Mouse (Mus musculus): ENCODE data around the gene Rybp. TPM values are rescaled to one million over a fixed set of nuclear protein-coding genes. Genes with fewer than 3 reads are reported as not detected.

Rybp gene
- polyA plus RNA-seq, 1 experiment from 2014 or later = 15.3 TPM

DNA sequence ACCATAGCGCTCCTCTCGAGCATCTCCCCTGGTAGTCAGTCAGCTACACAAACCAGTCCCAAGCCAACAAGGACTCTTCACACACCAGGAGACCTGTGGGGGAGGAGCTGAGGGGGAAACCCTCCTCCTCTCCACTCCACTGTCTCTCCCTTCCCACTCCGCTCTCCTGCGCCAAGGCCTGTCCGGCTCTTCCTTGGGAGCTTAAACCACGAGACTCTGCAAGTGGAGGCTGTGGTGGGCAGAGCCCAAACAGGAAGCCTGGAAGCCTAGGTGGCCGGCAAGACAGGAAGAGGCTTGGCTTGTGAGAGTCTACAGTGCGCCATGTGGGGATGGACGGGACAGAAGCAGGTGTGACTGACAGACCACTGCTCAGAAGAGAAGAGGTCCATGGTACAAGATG, 73.7 kb downstream of the Rybp start:
- 64% methylated on average over 9 of the region's 9 CpGs for WGBS
- Histone ChIP-seq H3K9ac (ENCODE audit: low read depth, low read length) (no peak overlapping the region), H3K9me3 (ENCODE audit: control insufficient read depth, low read length) (no peaks in the 10 kb centered on the region), H3K4me2 (ENCODE audit: low read depth, low read length) (no peak overlapping the region), H3K27me3 (replicated peaks; ENCODE audit: control insufficient read depth, insufficient read depth, low read length) (no peaks in the 10 kb centered on the region), H3K36me3 (ENCODE audit: control insufficient read depth, insufficient read depth, low read length) (no peaks in the 10 kb centered on the region), H3K27ac (replicated peaks; ENCODE audit: low read depth, low read length) (no peak overlapping the region), H3K4me1 (ENCODE audit: control insufficient read depth, insufficient read depth, low read length) (peaks cover 38% of the 10 kb centered on the region), H3K4me3 (ENCODE audit: low read depth, low read length) (no peak overlapping the region)
- ATAC-seq (ENCODE audit: low read depth) (no peak), DNase-seq (ENCODE audit: low spot score) (no peak)

DNA sequence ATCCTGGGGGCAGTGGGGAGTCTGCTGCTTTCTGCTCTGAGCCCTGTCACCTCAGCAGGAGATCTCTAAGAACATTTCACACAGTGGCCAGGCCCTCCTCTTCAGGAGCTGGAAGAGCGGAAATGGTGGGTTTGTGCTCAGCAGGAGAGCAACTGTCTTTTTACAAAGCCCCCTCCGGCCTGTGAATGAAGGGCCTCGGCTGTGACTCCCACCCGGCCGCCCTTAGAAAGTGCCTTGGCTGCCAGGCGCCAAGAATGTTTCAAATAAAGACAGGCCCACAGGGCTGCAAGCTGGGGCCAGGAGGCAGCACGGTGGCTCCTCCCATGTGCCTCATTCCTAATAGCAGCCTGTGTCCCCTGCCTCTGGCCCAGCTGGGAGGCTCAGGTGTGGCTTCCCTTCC, 74.5 kb downstream of the Rybp start:
- Histone ChIP-seq H3K4me1 (ENCODE audit: control insufficient read depth, insufficient read depth, low read length) (peaks cover 32% of the 10 kb centered on the region), H3K9ac (ENCODE audit: low read depth, low read length) (no peak overlapping the region), H3K27ac (replicated peaks; ENCODE audit: low read depth, low read length) (no peak overlapping the region), H3K36me3 (ENCODE audit: control insufficient read depth, insufficient read depth, low read length) (no peaks in the 10 kb centered on the region), H3K27me3 (replicated peaks; ENCODE audit: control insufficient read depth, insufficient read depth, low read length) (no peaks in the 10 kb centered on the region), H3K4me3 (ENCODE audit: low read depth, low read length) (no peak overlapping the region), H3K9me3 (ENCODE audit: control insufficient read depth, low read length) (no peaks in the 10 kb centered on the region), H3K4me2 (ENCODE audit: low read depth, low read length) (no peak overlapping the region)
- peak; percentile 63 for DNase-seq (ENCODE audit: low spot score)
- WGBS = 24% methylated on average over 4 of the region's 7 CpGs
- no peak for ATAC-seq (ENCODE audit: low read depth)

DNA sequence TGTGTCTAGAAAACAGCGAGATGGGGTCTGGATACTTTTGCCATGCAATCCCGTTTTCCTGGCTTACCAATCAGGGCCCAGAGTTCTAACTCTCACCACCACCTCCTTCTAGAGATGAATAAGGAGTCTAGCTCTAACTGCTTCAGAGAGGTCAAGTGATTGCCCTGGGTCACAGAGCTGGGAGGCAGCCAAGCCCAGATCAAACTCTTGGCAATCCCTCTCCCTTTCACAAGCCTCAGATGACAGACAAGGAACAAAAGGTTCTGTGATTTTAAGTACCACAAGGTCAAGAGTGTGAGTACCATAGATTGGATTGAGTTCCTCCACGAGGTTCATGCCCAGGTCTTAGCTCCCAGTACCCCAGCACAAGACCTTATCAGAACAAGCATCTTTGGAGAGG, 75.6 kb downstream of the Rybp start:
- Histone ChIP-seq H3K4me3 (ENCODE audit: low read depth, low read length) (no peak overlapping the region), H3K9me3 (ENCODE audit: control insufficient read depth, low read length) (no peaks in the 10 kb centered on the region), H3K9ac (ENCODE audit: low read depth, low read length) (no peak overlapping the region), H3K36me3 (ENCODE audit: control insufficient read depth, insufficient read depth, low read length) (no peaks in the 10 kb centered on the region), H3K4me1 (ENCODE audit: control insufficient read depth, insufficient read depth, low read length) (peaks cover 43% of the 10 kb centered on the region), H3K27me3 (replicated peaks; ENCODE audit: control insufficient read depth, insufficient read depth, low read length) (no peaks in the 10 kb centered on the region), H3K27ac (replicated peaks; ENCODE audit: low read depth, low read length) (no peak overlapping the region), H3K4me2 (ENCODE audit: low read depth, low read length) (no peak overlapping the region)
- no peak for DNase-seq (ENCODE audit: low spot score)
- ATAC-seq (ENCODE audit: low read depth) = no peak
- WGBS = 64% methylated on average over 3 of the region's 3 CpGs

DNA sequence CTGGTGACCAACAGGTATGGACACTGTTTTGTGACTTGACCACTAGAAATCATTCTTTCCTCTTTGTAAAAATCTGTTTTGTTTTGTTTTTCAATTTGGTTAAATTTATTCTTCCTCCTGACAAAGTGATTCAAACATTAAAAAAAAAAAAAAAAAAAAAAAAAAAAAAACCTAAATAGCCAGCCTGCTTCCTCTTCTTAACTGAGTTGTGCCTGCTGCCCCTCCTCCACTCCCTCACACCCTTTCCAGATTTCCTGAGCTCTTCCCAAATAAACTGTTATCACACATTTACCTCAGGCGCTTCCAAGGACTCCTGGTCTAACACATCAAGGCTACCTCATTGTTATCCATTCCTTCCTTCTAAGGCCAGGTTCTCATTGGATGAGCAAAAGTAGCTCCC, 76.8 kb downstream of the Rybp start:
- Histone ChIP-seq H3K4me2 (ENCODE audit: low read depth, low read length) (no peak overlapping the region), H3K27me3 (replicated peaks; ENCODE audit: control insufficient read depth, insufficient read depth, low read length) (no peaks in the 10 kb centered on the region), H3K9ac (ENCODE audit: low read depth, low read length) (no peak overlapping the region), H3K27ac (replicated peaks; ENCODE audit: low read depth, low read length) (no peak overlapping the region), H3K4me1 (ENCODE audit: control insufficient read depth, insufficient read depth, low read length) (peaks cover 43% of the 10 kb centered on the region), H3K36me3 (ENCODE audit: control insufficient read depth, insufficient read depth, low read length) (no peaks in the 10 kb centered on the region), H3K9me3 (ENCODE audit: control insufficient read depth, low read length) (no peaks in the 10 kb centered on the region), H3K4me3 (ENCODE audit: low read depth, low read length) (no peak overlapping the region)
- DNase-seq (ENCODE audit: low spot score) = no peak
- WGBS = 93% methylated on average over 1 of the region's 1 CpGs
- no peak for ATAC-seq (ENCODE audit: low read depth)

DNA sequence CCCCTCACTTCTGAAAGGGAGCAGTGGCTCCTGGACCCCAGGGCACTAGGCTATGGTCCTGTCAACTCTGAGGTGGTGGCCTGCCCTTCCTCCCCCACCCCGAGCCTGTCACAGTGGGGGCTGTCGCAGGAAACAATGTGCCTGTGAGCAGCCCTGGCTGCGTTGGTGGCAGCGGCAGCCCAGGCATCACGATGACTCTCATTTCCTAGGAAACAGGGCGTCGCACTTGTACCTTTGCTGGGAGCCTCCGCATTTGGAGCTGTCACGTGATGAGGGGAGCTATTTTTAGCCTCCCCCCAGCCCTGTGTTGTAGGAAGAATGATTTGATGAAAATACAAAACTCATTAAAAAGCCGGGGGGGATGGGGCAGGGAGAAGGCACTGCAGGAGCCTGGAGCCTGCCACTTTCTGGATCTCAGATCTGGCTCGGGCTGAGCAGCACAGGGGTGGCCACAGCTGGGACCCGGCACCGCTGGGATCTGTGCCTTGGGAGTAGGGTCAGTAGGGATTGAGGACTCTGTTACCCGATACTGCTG, 80.5 kb downstream of the Rybp start:
- H3K4me2 ChIP-seq (ENCODE audit: low read depth, low read length) = peak overlapping the region; percentile 23
- H3K27me3 ChIP-seq (replicated peaks; ENCODE audit: control insufficient read depth, insufficient read depth, low read length) = no peaks in the 10 kb centered on the region
- no peak overlapping the region for H3K9ac ChIP-seq (ENCODE audit: low read depth, low read length)
- ATAC-seq (ENCODE audit: low read depth) (peak; percentile 26), DNase-seq (ENCODE audit: low spot score) (peak; percentile 79)
- H3K4me1 ChIP-seq (ENCODE audit: control insufficient read depth, insufficient read depth, low read length) = peaks cover 17% of the 10 kb centered on the region
- no peak overlapping the region for H3K27ac ChIP-seq (replicated peaks; ENCODE audit: low read depth, low read length)
- 5% methylated on average over 14 of the region's 14 CpGs for WGBS
- H3K9me3 ChIP-seq (ENCODE audit: control insufficient read depth, low read length) = no peaks in the 10 kb centered on the region
- H3K36me3 ChIP-seq (ENCODE audit: control insufficient read depth, insufficient read depth, low read length) = no peaks in the 10 kb centered on the region
- no peak overlapping the region for H3K4me3 ChIP-seq (ENCODE audit: low read depth, low read length)

DNA sequence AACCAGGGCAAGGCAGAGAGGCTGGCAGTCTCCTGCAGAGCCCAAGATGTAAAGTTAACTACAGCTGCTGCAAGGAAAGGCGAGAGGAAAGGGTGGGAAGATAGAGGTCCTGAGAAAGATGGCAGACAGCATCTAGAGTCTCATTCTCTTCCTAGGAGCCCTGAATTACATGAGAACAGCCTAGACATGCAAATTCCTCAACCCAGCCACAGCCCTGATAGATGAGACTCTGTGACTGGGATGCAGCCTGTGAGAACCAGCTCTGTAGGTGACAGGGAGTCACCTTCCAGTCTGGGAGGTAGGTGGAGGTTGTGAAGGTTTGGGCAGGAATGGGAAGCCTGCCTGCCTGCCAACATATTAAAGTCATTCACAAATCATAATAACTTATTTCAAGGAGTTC, 81.0 kb downstream of the Rybp start:
- Histone ChIP-seq H3K27me3 (replicated peaks; ENCODE audit: control insufficient read depth, insufficient read depth, low read length) (no peaks in the 10 kb centered on the region), H3K4me3 (ENCODE audit: low read depth, low read length) (no peak overlapping the region), H3K9ac (ENCODE audit: low read depth, low read length) (no peak overlapping the region), H3K4me1 (ENCODE audit: control insufficient read depth, insufficient read depth, low read length) (peaks cover 18% of the 10 kb centered on the region), H3K4me2 (ENCODE audit: low read depth, low read length) (no peak overlapping the region), H3K36me3 (ENCODE audit: control insufficient read depth, insufficient read depth, low read length) (no peaks in the 10 kb centered on the region), H3K9me3 (ENCODE audit: control insufficient read depth, low read length) (no peaks in the 10 kb centered on the region), H3K27ac (replicated peaks; ENCODE audit: low read depth, low read length) (no peak overlapping the region)
- WGBS = 53% methylated on average over 1 of the region's 1 CpGs
- ATAC-seq (ENCODE audit: low read depth) (no peak), DNase-seq (ENCODE audit: low spot score) (no peak)

DNA sequence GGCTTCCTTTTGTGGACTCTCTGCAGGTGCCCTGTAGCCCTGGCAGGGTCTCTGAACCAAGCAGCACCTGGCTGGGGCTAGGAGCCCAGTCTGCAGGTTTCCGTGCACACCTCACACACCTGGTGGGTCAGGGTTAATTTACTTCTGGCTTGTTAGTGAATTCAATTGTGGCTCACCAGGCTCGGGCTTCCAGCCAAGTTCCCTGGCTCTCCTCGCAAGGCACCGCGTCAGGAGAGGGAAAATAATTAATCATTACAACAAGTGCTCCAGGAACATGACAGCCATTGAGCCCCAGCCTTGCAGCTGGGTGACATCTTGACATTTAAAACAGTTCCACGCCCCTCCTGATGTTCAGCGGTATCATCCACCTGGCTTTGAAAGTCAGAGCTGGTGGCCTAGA, 82.8 kb downstream of the Rybp start:
- no peaks in the 10 kb centered on the region for H3K36me3 ChIP-seq (ENCODE audit: control insufficient read depth, insufficient read depth, low read length)
- DNase-seq (ENCODE audit: low spot score) = peak; percentile 66
- no peaks in the 10 kb centered on the region for H3K9me3 ChIP-seq (ENCODE audit: control insufficient read depth, low read length)
- no peak overlapping the region for H3K27ac ChIP-seq (replicated peaks; ENCODE audit: low read depth, low read length)
- no peak overlapping the region for H3K4me3 ChIP-seq (ENCODE audit: low read depth, low read length)
- no peak overlapping the region for H3K9ac ChIP-seq (ENCODE audit: low read depth, low read length)
- no peaks in the 10 kb centered on the region for H3K27me3 ChIP-seq (replicated peaks; ENCODE audit: control insufficient read depth, insufficient read depth, low read length)
- H3K4me2 ChIP-seq (ENCODE audit: low read depth, low read length) = no peak overlapping the region
- 38% methylated on average over 7 of the region's 7 CpGs for WGBS
- ATAC-seq (ENCODE audit: low read depth) = peak; percentile 48
- peaks cover 18% of the 10 kb centered on the region for H3K4me1 ChIP-seq (ENCODE audit: control insufficient read depth, insufficient read depth, low read length)

DNA sequence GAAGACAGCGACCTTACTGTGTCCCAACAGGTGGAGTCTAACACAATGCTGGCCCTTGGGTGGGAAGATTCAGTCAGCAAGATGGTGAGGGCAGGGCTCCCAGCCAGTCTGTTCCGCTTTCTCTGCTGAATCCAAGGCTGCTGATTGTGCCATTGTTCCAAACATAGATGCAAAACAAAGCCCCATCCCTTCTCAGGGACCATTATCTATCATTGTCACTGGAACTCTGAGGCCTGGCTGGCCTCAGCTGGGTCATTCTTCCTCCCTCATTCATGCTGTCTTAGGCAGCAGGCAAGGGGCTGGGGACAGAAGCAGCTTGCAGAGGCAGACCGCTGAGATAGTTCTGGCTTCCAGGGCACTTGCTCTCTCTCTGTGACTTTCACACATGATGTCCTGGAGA, 83.8 kb downstream of the Rybp start:
- no peak overlapping the region for H3K4me3 ChIP-seq (ENCODE audit: low read depth, low read length)
- ATAC-seq (ENCODE audit: low read depth) (no peak), DNase-seq (ENCODE audit: low spot score) (no peak)
- H3K36me3 ChIP-seq (ENCODE audit: control insufficient read depth, insufficient read depth, low read length) = no peaks in the 10 kb centered on the region
- no peak overlapping the region for H3K4me2 ChIP-seq (ENCODE audit: low read depth, low read length)
- no peaks in the 10 kb centered on the region for H3K27me3 ChIP-seq (replicated peaks; ENCODE audit: control insufficient read depth, insufficient read depth, low read length)
- H3K9me3 ChIP-seq (ENCODE audit: control insufficient read depth, low read length) = no peaks in the 10 kb centered on the region
- H3K27ac ChIP-seq (replicated peaks; ENCODE audit: low read depth, low read length) = no peak overlapping the region
- WGBS = 57% methylated on average over 3 of the region's 3 CpGs
- no peak overlapping the region for H3K9ac ChIP-seq (ENCODE audit: low read depth, low read length)
- peaks cover 18% of the 10 kb centered on the region for H3K4me1 ChIP-seq (ENCODE audit: control insufficient read depth, insufficient read depth, low read length)

DNA sequence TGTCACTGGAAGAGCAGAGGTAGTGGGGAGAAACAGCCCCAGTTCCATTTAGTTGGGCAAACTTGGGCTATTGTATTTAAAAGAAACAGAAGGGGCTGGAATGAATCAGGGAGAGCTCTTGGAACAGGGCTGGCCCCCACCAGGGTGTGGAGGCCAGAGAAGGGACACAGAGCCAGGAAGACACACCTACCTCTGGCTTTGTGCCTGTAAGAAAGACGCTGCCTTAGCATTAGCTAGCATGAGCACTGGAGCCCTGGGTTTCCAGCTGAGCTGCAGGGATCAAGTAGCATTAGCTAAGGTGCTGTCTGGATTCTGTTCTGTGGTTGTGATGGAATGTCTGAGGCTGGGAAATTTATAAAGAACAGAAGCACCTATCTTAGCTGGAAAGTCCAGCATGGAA, 85.2 kb downstream of the Rybp start:
- DNase-seq (ENCODE audit: low spot score) (peak; percentile 87), ATAC-seq (ENCODE audit: low read depth) (0 out of 2 replicates have a peak, but pooled peaks have one; percentile 9)
- 20% methylated on average over 1 of the region's 1 CpGs for WGBS
- peaks cover 19% of the 10 kb centered on the region for H3K4me1 ChIP-seq (ENCODE audit: control insufficient read depth, insufficient read depth, low read length)
- H3K9me3 ChIP-seq (ENCODE audit: control insufficient read depth, low read length) = no peaks in the 10 kb centered on the region
- H3K27ac ChIP-seq (replicated peaks; ENCODE audit: low read depth, low read length) = no peak overlapping the region
- H3K4me2 ChIP-seq (ENCODE audit: low read depth, low read length) = no peak overlapping the region
- H3K27me3 ChIP-seq (replicated peaks; ENCODE audit: control insufficient read depth, insufficient read depth, low read length) = no peaks in the 10 kb centered on the region
- H3K4me3 ChIP-seq (ENCODE audit: low read depth, low read length) = no peak overlapping the region
- H3K9ac ChIP-seq (ENCODE audit: low read depth, low read length) = no peak overlapping the region
- no peaks in the 10 kb centered on the region for H3K36me3 ChIP-seq (ENCODE audit: control insufficient read depth, insufficient read depth, low read length)

Measured in embryonic facial prominence, embryonic 14.5 days (tissue).